19 mouse cellular contexts compared by ENCODE assay signal in genomic region chr2:154555235-154555634, GRCm38 (mm10). TPM values are rescaled to one million over a fixed set of nuclear protein-coding genes. Genes with fewer than 3 reads are reported as not detected.
DNase-seq lines count a peak whose midpoint lies in the region; ATAC-seq and TF ChIP-seq lines count a peak whose summit lies in the region.
"Had no signal": no experiment of that assay in that cellular context is flagged by ENCODE, and none has a peak within 500 bp of the region (broad histone marks: within the 10 kb centered on the region; RNA-seq: fewer than 3 reads in every experiment).

No protein-coding gene starts in this region.

- ATAC-seq in forebrain, embryonic 11.5 days (replicated peaks; ENCODE audit: low FRiP score) = no peak
- no peak for ATAC-seq in forebrain, postnatal 0 days
- ATAC-seq: forebrain, embryonic 16.5 days had no signal

- no peak overlapping the region for H3K4me3 ChIP-seq in forebrain, embryonic 11.5 days (ENCODE audit: low read depth, low read length)
- H3K4me3 ChIP-seq in forebrain, postnatal 0 days (ENCODE audit: low read depth, low read length) = no peak overlapping the region
- H3K4me3 ChIP-seq in left cerebral cortex, adult 2 months = peak overlapping the region; percentile 18; the same call in 1 of the 2 replicates
- H3K4me3 ChIP-seq: hindbrain, embryonic 12.5 days; limb, embryonic 13.5 days; stomach, embryonic 15.5 days had no signal

- H3K36me3 ChIP-seq in forebrain, embryonic 11.5 days (ENCODE audit: control insufficient read depth, insufficient read depth, low read length) = no peaks in the 10 kb centered on the region
- no peaks in the 10 kb centered on the region for H3K36me3 ChIP-seq in forebrain, postnatal 0 days (ENCODE audit: insufficient read depth)
- H3K36me3 ChIP-seq: limb, embryonic 13.5 days; stomach, embryonic 15.5 days had no signal

- H3K9ac ChIP-seq in forebrain, embryonic 11.5 days (ENCODE audit: low read length) = no peak overlapping the region
- H3K9ac ChIP-seq in forebrain, postnatal 0 days = no peak overlapping the region
- H3K9ac ChIP-seq: hindbrain, embryonic 12.5 days; limb, embryonic 13.5 days; stomach, embryonic 15.5 days had no signal

- peaks cover 14% of the 10 kb centered on the region for H3K4me1 ChIP-seq in forebrain, embryonic 11.5 days (replicated peaks; ENCODE audit: control insufficient read depth, insufficient read depth, low read length)
- H3K4me1 ChIP-seq in forebrain, postnatal 0 days (ENCODE audit: insufficient read depth) = peaks cover 19% of the 10 kb centered on the region

- no peak overlapping the region for H3K27ac ChIP-seq in forebrain, embryonic 11.5 days (ENCODE audit: low read depth, low read length)
- no peak overlapping the region for H3K27ac ChIP-seq in forebrain, postnatal 0 days (ENCODE audit: low read depth, low read length)
- H3K27ac ChIP-seq in left cerebral cortex, adult 2 months = peak overlapping the region; percentile 66
- H3K27ac ChIP-seq: hindbrain, embryonic 12.5 days; kidney, postnatal 0 days; limb, embryonic 13.5 days; stomach, embryonic 15.5 days had no signal

- no peak overlapping the region for H3K4me2 ChIP-seq in forebrain, embryonic 11.5 days (ENCODE audit: low read depth, low read length, severe bottlenecking)
- no peak overlapping the region for H3K4me2 ChIP-seq in forebrain, postnatal 0 days (ENCODE audit: low read depth)
- H3K4me2 ChIP-seq: hindbrain, embryonic 12.5 days; limb, embryonic 13.5 days; midbrain, embryonic 11.5 days; stomach, embryonic 15.5 days had no signal

- H3K27me3 ChIP-seq in forebrain, embryonic 11.5 days (ENCODE audit: control insufficient read depth, insufficient read depth, low read length) = peaks cover 17% of the 10 kb centered on the region
- H3K27me3 ChIP-seq in forebrain, postnatal 0 days (ENCODE audit: insufficient read depth, low read length) = no peaks in the 10 kb centered on the region

- H3K9me3 ChIP-seq in forebrain, embryonic 11.5 days (ENCODE audit: control insufficient read depth, low read length) = no peaks in the 10 kb centered on the region
- no peaks in the 10 kb centered on the region for H3K9me3 ChIP-seq in forebrain, postnatal 0 days (ENCODE audit: low read length)
- H3K9me3 ChIP-seq: hindbrain, embryonic 12.5 days; limb, embryonic 13.5 days; stomach, embryonic 15.5 days had no signal

- peak; percentile 44 for DNase-seq in forebrain, embryonic 11.5 days (ENCODE audit: low spot score)
- no peak for DNase-seq in forebrain, postnatal 0 days
- DNase-seq in left cerebral cortex, adult 2 months (ENCODE audit: extremely low spot score in 1 of 2, low spot score in 2 of 2) = peak; percentile 57 to 63
- DNase-seq in left cerebral cortex, adult 11 months (ENCODE audit: low spot score) = no peak
- peak; percentile 70 to 80 for DNase-seq in left cerebral cortex, adult 9 months (ENCODE audit: low spot score in 2 of 2)
- peak; percentile 66 to 74 for DNase-seq in right cerebral cortex, postnatal 36 days (ENCODE audit: low spot score in 2 of 2)
- no peak for DNase-seq in kidney, postnatal 25 days
- no peak for DNase-seq in urinary bladder, postnatal 25 days (ENCODE audit: low spot score)
- DNase-seq: B cell, adult 2 months; cerebellum, adult 18-20 months had no signal

- 84% methylated on average over 6 of the region's 6 CpGs for WGBS in forebrain, embryonic 11.5 days
- 73% methylated on average over 6 of the region's 6 CpGs for WGBS in forebrain, postnatal 0 days

- no peak for TF ChIP-seq CTCF in forebrain, postnatal 0 days (IDR thresholded peaks at IDR 0.05; ENCODE audit: low read depth)
- TF ChIP-seq CTCF in left cerebral cortex, adult 2 months (IDR thresholded peaks at IDR 0.05) = no peak

- intact Hi-C loops in left cerebral cortex, adult 2 months (cut with DNase I) = loop anchor here (2.0 kb wide), 1 partner anchor 58 kb away; the partner anchor contains the start of genes 4930519P11Rik and Zfp341

RNA-seq across cellular contexts. Expression of gene Necab3, which starts 3.5 kb away (rescaled TPM):
- polyA plus RNA-seq in forebrain, embryonic 11.5 days (2014; fragmentation: Nextera tagmentation; extraction: Ambion mirVana) = 5.5 and 7.6 TPM in 2 replicates
- total RNA-seq in forebrain, postnatal 0 days (2014; rRNA removed) = 14.5 and 16.3 TPM in 2 replicates
- polyA plus RNA-seq in forebrain, postnatal 0 days (2015; fragmentation: Nextera tagmentation; extraction: Ambion mirVana) = 14.7 and 17.2 TPM in 2 replicates
- 10 to 100 TPM; 79.3 to 82.7 TPM for total RNA-seq in left cerebral cortex, adult 2 months (2021)
- total RNA-seq: neutrophil, adult 5-6 weeks had no signal

RNA-seq across cellular contexts. Expression of gene Actl10, which starts 3.7 kb away (rescaled TPM):
- polyA plus RNA-seq in forebrain, embryonic 11.5 days (2014; fragmentation: Nextera tagmentation; extraction: Ambion mirVana) = 0.41 and 0.77 TPM in 2 replicates
- total RNA-seq in forebrain, postnatal 0 days (2014; rRNA removed) = 0.15 and 0.48 TPM in 2 replicates
- polyA plus RNA-seq in forebrain, postnatal 0 days (2015; fragmentation: Nextera tagmentation; extraction: Ambion mirVana) = 0.13 TPM in 1 of 2 replicates, not detected in the other
- not detected for total RNA-seq in left cerebral cortex, adult 2 months (2021)
- total RNA-seq: layer of hippocampus, postnatal 10 days; neutrophil, adult 5-6 weeks had no signal
- polyA plus RNA-seq: kidney, postnatal 0 days; liver, embryonic 16.5 days; midbrain, embryonic 11.5 days had no signal

RNA-seq across cellular contexts. Expression of gene 1700003F12Rik, which starts 8.3 kb away (rescaled TPM):
- polyA plus RNA-seq in forebrain, embryonic 11.5 days (2014; fragmentation: Nextera tagmentation; extraction: Ambion mirVana) = 2.3 and 4.5 TPM in 2 replicates
- 1.7 and 6.4 TPM in 2 replicates for total RNA-seq in forebrain, postnatal 0 days (2014; rRNA removed)
- 2.8 and 3.2 TPM in 2 replicates for polyA plus RNA-seq in forebrain, postnatal 0 days (2015; fragmentation: Nextera tagmentation; extraction: Ambion mirVana)
- under 1 TPM in 1 of 2 experiments, not detected in 1; 0.70 TPM for total RNA-seq in left cerebral cortex, adult 2 months (2021)

RNA-seq across cellular contexts. Expression of gene E2f1, which starts 14.5 kb away (rescaled TPM):
- polyA plus RNA-seq in forebrain, embryonic 11.5 days (2014; fragmentation: Nextera tagmentation; extraction: Ambion mirVana) = 17.6 and 18.6 TPM in 2 replicates
- 2.8 and 3.0 TPM in 2 replicates for total RNA-seq in forebrain, postnatal 0 days (2014; rRNA removed)
- 4.7 and 4.9 TPM in 2 replicates for polyA plus RNA-seq in forebrain, postnatal 0 days (2015; fragmentation: Nextera tagmentation; extraction: Ambion mirVana)
- 10 to 100 TPM in 1 of 2 experiments, 1 to 10 TPM in 1; 10.0 to 11.5 TPM for total RNA-seq in left cerebral cortex, adult 2 months (2021)

RNA-seq across cellular contexts. Expression of gene Pxmp4, which starts 48.3 kb away (rescaled TPM):
- polyA plus RNA-seq in forebrain, embryonic 11.5 days (2014; fragmentation: Nextera tagmentation; extraction: Ambion mirVana) = 10.0 and 10.6 TPM in 2 replicates
- 13.2 and 15.0 TPM in 2 replicates for total RNA-seq in forebrain, postnatal 0 days (2014; rRNA removed)
- 16.6 and 17.9 TPM in 2 replicates for polyA plus RNA-seq in forebrain, postnatal 0 days (2015; fragmentation: Nextera tagmentation; extraction: Ambion mirVana)
- total RNA-seq in left cerebral cortex, adult 2 months (2021) = 10 to 100 TPM; 12.8 to 14.2 TPM

Comparison
In these comparisons a context has a peak if more than half of its experiments do, and no peak if none do; other contexts are left out.
1. DNase-seq: peak in forebrain, embryonic 11.5 days (single experiment), left cerebral cortex, adult 2 months (2 of 2), left cerebral cortex, adult 9 months (2 of 2) and right cerebral cortex, postnatal 36 days (2 of 2); none in forebrain, postnatal 0 days (single experiment), left cerebral cortex, adult 11 months (single experiment), kidney, postnatal 25 days (0 of 2) and urinary bladder, postnatal 25 days (single experiment).